Mouse (Mus musculus) T-helper 1 cell (primary cell): ENCODE measurements around the gene Spata31d1d.
"Not testable (repeated sequence)": the region's sequence is repeated elsewhere in the genome, so short reads cannot be mapped to it uniquely, and the experiment has no call there.

ENCODE experiments used
- in situ Hi-C: fragments of 300-600 bp; cut with MboI, MseI; formaldehyde crosslinking; loops from one replicate; pipeline ENCODE4 v1.15.1; 2025; ENCODE audit warnings: high pct_unique_total_duplicates

Gene Spata31d1d

DNA sequence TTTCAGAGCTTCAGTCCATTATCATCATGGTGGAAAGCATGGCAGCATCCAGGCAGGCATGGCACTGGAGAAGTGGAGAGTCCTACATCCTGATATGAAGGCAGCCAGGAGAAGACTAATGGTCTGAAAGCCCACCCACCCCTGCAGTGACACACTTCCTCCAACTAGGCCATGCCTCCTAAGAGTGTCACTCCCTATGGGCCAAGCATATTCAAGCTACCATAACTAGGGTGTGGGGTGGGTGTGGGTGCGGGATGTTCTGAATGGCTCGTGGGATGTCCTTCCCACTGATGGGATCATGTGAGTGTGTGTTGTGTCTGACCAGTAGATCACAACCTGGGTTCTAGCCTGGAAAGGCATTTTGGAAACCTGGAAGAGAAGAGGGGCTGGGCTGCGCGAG, 2.4 kb upstream of the Spata31d1d start:
- in situ Hi-C loops = no loop called here

DNA sequence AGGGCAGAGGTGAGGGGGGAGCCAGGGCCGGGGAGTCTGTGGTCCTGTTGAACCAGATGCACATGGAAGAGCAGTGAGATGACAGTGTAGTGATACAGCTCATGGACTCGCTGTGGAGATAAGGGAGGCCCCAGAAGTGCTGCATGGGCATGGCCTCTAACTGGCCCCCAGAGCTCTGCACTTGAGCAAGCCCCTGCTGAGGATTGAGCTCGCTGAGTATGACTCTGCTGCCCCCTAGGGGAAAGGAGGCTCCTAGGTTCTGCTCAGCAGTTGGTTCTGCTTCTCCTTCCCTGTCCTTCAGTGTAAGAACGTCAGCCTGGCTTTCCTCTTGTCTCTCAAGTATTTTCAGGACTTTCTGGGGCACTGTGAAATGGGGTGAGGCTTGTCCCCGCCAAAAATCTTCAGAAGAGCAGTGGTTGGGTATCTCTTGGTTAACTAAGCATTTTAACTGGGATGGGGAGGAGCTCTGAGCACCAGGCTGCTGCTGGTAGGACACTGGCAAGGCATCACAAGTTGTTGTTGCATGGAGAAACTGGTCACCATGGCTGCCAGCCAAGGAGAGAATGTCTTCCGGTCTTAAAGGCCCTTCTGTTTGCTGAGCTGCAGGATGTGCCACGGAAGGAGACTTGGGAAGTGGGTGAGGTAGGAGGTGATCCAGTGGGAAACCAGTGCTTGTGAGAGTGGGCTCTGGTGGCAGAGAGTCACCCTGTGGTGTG, 3.0 kb downstream of the Spata31d1d start:
- in situ Hi-C loops = loop anchor here (5.0 to 10.0 kb wide), 2 partner anchors 151 to 294 kb away; no protein-coding TSS in a partner anchor

DNA sequence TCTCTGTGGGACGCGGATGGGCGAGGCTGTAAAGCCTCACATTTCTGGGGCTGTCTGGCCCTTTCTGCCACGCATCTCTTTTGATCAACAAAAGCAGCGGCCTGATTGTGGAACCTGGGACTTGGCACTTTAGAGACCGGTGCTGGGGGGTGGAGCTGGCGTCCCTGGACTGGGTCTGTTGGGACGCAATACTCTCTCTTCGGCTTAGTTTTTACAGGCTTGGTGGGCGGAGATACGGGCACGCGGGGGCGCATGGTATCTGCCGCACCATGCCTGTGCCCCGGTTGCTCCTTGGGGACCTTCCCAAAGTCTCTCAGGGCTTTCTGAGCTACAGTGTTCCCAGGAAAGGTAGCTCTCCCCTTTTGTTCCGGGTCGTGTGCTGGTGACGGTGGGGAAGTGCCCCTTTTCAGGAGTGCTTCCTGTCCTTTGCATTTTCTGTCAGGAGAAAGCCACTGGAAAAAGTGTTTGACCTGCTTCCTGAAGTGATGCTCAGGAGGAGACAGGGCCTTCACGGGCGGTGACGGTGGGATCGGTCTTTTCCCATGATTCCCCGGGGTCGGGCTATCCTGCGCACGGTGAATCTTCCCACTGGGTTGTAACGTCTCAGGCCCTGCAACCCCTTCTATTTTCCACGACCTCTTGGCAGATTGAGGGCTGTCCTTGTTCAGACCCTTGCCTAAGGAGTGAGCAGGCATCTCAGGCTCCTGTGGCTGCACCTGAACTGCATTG, 5.2 kb downstream of the Spata31d1d start:
- in situ Hi-C loops = loop anchor here (5.0 to 10.0 kb wide), 2 partner anchors 149 to 292 kb away; no protein-coding TSS in a partner anchor

DNA sequence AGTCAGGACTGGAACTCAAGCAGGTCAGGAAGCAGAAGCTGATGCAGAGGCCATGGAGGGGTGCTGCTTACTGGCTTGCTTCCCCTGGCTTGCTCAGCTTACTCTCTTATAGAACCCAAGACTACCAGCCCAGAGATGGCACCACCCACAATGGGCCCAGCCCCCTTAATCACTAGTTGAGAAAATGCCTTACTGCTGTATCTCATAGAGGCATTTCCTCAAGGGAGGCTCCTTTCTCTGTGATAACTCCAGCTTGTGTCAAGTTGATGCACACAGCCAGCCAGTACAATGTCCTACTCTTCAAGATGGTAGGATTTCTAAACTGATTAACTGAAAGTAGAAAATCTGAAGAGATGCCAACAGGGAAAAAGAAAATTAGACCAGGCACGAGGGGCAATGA, 9.5 kb downstream of the Spata31d1d start:
- in situ Hi-C loops = loop anchor here (10.0 kb wide), 1 partner anchor 287 kb away; no protein-coding TSS in a partner anchor

DNA sequence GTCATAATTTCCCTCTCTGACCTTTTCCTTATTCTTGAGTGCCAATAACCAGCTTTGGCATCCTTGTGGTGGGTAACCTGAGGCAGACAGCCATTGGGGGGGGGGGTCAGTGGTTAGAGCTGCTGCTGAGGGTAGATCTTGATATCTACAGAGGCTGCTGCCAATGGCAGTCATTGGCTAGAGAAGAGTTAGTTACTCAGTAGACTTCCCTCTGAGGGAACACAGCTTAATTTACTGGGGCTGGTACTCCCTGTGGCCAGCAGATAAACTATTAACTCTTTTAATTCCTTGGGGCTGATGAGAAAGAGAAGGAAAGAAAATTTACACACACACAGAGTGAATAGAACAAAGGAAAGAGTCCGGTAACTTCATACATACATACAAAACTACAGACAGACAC, 12.1 kb downstream of the Spata31d1d start:
- in situ Hi-C loops = no loop called here

DNA sequence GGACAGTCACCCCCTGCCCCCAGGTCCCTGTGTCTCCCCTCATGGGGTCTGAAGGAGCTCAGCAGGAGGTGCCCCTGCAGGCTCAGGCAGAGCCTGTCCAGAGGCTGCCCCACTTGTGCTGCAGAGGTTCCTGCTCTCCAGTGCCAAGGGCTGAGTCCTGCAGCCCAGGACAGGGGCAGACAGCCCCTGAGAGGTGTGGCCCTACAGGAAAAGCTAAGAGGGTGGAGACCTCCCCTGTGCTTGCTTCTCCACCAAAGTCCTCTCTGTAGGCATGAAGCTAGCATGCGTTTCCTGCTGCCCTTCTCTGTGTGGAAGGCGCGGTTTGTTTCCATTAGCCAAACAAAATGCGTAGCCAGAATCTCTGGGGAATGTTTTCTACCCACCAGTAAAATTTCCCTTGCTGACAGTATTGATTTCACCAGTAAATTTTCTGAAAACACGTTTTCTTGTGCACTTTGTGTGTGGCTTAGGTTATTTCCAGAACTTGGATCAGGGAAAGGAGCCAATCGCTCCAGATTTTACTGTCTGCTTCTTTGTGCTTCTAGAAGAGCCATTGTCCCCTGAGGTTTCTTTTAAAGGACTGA, 12.6 kb downstream of the Spata31d1d start:
- in situ Hi-C loops = not testable (repeated sequence)

DNA sequence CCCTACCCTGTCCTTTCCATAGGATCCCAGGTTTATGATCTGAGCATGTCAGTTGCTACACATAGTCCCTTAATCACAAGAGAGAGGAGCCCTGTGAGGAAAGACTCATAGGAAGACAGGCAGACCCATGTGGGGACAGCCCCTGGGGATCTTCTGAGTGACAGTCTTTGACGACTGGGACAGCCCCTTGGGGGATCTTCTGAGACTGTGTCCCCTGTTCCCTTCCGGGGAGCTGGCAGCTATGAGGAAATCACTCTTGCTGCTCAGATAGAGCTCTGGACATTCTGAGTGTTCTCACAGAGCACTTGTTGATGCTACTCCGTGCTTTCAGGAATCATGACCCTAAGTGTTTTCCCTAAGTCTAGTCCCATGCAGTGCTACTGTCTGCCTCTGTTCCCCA, 17.8 kb downstream of the Spata31d1d start:
- in situ Hi-C loops = no loop called here

DNA sequence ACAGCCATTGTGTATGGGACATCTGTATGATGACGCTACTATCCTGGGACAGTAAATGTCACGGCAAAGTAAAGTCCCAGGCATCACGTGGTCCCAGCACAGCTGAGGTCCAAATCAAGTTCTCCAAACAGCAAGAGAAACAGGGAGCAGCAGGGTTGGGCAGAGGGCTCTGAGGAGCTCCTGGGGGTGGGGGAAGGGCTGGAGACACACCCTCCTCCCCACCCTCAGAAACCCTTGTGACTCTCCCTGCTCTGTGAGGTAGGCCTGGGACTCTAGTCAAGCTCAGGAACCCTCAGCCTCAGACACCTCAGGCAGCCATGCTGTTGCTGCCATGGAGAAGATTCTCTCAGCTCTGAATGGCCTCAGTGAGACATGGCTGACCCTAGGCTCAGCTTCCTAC, 19.6 kb downstream of the Spata31d1d start, which contains the start of gene Spata31d1b:
TSS of gene Spata31d1b (plus strand) at position 301 of the 400 bp plus-strand sequence.
- in situ Hi-C loops = not testable (repeated sequence)

DNA sequence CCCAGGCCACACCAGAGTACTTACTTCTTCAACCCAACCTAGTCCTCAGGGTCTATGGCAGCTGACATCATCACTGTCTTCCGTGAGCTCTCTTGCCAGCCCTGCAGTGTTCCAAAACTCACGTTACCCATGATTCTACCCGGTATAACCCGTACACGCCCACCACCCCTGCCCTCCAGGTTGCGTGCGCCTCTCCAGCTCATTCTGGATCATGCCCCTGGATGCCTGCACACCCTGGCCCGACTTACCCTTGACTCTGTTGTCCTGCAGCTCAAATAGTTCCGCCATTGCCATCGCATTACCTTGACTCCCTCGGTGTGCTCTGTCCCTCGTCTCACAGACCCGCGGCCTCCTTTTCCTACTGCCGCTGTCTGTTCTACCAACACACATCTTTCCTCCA, 21.3 kb downstream of the Spata31d1d start, which contains the start of gene Spata31d1a:
TSS of gene Spata31d1a (minus strand) at position 101 of the 400 bp plus-strand sequence.
- in situ Hi-C loops = no loop called here

DNA sequence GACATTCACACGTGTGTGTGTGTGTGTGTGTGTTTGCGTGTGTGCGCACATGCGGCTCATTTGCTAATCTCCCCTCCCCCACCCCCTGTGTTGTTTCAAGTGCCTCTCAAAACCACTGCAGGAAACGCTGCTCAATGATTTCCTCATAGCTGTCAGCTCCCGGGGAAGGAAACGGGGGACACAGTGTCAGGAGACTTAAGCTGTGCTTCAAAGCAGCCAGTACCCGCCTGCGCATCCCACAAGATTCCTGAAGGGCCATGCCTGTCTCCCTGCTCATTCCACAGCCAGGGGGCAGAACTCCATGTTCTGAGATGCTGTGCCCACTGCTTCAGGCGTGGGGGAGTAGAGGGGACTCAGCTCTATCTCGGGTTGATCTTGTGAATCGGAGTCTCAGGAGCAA, 27.0 kb downstream of the Spata31d1d start:
- in situ Hi-C loops = no loop called here

DNA sequence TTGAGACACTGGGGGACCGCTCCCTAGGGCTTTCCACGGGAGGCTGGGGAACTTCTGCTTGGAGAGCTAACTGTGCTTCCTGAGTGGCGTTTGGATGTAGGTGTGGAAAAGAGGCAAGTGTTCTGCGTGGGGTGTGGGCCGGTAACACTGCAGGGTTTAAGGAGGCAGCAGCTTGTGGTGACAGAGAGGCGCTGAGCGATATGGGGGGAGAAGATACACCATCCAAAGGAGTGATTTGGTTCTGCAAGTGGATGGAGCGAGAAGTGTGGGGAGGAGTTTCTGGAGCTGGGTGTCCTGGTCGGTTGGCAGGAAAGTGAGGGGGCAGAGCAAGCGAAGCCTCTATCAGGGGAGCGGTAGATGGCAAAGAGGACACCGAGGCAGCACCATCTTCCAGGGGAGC, 28.0 kb downstream of the Spata31d1d start:
- in situ Hi-C loops = no loop called here

DNA sequence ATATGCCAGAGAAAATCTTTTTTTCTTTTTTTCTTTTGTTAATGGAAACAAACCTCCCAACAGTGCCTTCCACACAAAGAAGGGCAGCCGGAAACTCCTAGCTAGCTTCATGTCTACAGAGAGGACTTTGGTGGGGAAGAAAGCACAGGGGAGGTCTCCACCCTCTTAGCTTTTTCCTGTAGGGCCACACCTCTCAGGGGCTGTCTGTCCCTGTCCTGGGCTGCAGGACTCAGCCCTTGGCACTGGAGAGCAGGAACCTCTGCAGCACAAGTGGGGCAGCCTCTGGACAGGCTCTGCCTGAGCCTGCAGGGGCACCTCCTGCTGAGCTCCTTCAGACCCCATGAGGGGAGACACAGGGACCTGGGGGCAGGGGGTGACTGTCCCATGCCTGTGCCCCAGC, 31.4 kb downstream of the Spata31d1d start:
- in situ Hi-C loops = not testable (repeated sequence)

DNA sequence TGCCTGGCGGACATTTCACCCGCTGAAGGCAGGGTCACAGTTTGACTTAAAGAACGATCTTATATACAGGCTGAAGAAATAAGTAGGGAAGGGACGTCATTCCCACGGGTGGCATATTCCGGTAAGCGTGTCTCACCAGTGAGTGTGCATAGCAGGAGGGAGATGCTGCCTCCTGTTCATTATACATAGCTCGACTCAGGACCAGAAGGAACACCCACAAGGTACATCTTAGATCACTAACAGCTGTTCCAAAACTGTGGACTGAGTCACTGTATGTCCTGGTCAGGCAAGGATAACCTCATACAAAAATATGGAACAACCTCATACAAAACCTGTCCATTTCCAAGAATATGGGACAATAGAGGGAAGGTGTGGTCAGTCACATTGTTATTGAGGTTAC, 32.4 kb downstream of the Spata31d1d start:
- in situ Hi-C loops = no loop called here

DNA sequence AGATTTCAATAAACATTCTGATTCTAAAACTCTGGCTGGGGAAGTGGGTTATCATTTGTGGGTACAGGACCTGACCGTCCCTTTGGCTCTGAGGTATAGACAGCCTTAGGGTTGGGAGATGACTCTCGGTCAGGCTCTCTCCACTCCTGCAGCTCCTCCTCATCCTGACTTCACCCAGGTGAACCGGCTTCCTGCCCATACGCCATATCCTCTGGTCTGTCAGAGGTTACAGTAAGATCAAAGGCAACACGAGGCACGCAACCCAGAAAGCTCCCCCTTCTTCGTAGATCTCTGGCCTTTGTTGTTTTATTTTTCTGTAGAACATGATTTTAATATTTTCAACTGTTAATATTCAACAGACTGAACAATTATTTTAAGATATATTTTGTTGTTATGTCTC, 35.8 kb downstream of the Spata31d1d start:
- in situ Hi-C loops = no loop called here

DNA sequence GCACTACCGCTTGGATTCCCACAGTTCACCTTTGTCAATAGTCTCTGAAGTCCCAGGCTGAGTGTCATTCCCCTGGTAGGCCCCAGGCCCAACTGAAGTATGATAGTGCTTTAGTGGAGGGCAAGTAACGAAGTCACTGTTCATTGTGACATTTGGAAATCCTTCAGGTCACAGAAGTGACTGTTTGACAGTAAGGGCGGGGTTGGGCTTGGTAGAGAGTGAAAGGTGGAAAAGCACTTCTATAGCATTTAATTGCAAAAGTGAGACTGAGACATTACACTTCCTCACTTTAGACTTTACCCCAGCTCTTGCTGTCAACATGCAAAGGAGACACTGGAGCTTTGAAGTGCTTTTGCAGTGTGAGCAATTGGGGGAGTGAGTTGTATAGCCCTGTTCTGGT, 37.5 kb downstream of the Spata31d1d start, which contains the start of gene 4921517D22Rik:
TSS of gene 4921517D22Rik (minus strand) at position 101 of the 400 bp plus-strand sequence.
- in situ Hi-C loops = no loop called here

DNA sequence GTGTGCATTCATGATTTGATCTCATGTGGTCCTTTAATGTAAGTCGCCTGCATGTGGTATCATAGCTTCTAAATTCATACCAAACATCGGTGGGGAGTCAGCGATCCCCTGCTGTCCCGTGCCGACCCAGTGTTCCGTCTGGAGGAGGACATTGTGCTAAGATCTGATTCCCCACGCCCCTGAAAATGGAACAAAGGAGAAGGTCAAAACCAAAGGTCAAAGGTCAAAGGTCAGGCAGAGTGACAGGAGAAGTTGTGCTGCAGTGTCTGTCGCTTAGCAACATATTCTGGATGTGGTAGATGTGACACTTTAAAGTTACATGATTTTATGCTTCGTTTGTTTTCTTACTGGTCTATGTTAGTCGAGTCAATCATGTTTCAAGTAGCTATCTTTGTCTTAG, 40.1 kb downstream of the Spata31d1d start:
- in situ Hi-C loops = no loop called here

DNA sequence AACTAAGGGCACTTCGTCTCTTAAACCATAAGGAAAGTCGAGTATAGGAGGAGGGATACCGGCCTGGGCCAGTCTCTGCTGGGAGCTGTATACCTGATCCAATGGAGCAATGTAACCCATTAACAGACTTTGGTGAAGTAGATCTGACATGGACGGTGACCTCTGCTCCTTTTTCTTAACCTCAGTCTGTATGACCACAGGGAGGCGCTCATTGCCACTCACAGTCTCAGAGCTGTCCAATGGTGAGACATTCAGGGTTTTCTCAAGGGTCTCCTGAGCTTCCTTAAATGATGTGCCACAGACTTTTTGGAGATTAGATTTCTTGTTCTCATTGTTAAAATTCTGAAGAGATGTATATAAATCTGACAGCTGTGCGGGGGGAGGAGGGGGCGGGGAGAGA, 41.0 kb downstream of the Spata31d1d start:
- in situ Hi-C loops = no loop called here

DNA sequence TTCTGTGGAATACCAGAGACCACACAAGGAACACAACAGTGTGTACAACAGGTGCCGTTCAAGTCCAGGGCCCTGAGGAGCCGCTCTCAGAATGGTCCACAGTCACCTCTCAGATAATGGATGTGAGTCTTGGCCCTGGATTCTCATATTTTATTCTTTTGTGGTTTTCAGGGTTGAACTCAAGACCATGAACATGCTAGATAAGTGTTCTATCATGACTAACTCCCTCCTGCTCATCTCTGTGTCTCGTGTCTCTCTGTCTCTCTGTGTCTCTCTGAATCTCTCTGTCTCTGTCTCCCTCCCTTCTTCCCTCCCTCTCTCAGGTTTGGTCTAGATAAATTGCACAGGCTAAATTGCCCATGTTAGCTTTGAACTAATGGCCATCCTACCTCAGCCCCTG, 41.7 kb downstream of the Spata31d1d start:
- in situ Hi-C loops = no loop called here

DNA sequence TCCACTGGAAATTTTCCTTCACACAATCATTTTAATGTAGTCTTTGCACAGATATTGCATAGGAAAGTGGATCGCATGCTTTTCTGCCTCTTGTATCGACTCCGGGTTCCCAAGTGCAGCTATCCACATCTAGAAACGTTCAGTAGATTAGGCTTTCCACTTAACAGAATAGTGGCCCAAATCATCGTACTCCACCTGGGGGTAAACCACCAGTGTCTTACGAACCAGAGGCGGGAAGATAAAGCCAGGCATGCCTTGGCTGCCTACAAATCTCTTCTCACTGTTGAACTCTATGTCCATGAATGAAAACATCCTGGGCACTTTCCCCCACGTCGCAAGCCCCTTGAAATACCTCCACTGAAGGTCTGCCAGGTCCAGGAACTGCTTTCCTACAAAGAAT, 42.2 kb downstream of the Spata31d1d start:
- in situ Hi-C loops = no loop called here

DNA sequence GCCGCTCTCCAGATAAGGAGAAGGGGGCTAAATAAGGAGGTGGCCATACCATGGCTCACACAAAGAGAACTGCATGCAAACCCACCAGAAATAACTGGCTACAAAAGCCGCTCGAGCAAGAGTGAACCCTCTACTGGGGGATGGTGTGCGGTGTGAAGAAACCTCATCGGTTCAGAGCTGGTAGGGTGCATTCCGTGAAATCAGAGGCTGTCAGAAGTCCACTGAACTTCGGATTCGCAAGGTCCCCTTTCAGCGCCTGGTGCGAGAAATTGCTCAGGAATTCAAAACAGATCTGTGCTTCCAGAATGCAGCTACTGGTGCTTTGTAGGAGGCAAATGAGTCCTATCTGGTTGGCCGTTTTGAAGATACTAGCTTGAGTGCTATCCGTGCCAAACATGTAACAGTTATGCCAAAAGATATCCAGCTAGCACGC, 43.2 kb downstream of the Spata31d1d start:
- in situ Hi-C loops = no loop called here

DNA sequence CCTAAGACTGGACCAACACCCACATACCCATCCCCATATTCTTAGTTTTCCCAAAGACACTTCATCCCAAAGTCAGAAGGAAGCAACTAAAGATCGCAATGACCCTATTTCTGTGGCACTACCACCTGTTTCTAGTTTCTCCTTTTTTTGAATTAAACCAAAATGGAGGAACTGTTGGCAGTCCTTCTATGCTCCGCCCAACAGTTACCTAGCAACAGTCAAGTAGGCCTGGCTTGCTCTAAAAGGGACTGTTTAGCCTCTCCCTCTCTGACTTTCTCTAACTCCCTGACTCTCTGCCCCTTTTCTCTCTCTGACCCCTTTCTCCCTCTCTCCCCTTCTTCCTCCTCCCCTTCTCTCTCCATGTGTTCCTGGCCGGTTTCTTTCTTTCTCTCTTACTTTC, 46.3 kb downstream of the Spata31d1d start:
- in situ Hi-C loops = no loop called here

DNA sequence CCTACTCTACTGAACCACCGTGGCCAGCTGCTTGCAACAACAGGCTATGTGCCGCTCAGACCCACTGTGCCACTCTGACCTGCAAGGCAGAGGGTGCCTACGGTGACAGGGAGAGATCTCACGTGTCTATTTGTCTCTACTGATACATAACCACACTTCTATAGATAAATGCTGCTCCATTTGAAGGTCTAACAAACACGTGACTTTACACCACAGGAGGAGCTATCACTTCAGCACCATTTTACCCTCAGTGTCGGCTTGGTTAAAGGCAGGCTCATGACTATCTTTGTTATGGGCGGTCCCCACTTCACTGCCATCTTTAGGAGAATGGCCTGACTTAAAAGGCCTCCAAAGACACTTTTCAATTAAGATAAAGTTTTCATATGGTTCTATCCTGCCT, 48.9 kb downstream of the Spata31d1d start:
- in situ Hi-C loops = no loop called here
